Mouse (Mus musculus) 3T3-L1 (cell line): ENCODE measurements around the gene Lpin1.

Source experiments
- DNase-seq: peaks from one replicate; pipeline ENCODE4 v3.0.0-alpha.2; 2015; ENCODE audit warnings: low read depth, low spot score

Gene Lpin1

DNA sequence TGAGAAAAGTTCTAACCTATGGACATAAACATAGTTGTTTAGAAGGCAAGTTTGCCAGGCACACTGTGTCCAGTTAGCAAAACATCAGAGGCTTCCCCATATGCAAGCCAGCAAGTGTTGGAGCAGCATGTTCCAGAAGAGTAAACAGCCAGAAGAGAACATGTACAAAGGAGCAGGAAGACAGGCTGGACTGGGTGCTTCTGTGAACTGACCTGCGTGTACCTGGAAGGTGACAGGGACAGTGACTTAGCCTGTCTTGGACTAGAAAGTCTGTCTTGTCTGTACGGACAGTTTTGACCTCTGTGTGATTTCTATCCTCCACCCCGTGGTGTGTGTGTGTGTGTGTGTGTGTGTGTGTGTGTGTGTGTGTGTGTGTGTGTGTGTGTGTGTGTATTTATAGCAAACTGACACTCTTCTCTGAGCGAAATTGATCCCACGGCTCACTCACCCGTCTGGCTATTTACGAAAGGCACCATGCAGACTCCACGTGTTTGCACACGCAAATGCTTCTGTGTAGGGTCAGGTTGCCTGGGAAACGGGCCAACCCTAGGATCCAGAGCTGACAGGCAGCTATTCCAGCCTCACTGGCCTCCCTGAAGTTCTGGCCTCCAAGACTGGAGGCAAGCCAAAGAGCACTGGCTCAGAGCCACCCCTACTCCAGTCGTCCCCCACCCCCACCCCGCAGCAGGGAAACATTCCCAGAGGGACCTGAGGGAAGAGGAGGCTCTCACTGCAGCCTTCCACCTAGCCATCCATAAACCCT, 7.9 kb upstream of the Lpin1 start:
- peak; percentile 80 for DNase-seq

DNA sequence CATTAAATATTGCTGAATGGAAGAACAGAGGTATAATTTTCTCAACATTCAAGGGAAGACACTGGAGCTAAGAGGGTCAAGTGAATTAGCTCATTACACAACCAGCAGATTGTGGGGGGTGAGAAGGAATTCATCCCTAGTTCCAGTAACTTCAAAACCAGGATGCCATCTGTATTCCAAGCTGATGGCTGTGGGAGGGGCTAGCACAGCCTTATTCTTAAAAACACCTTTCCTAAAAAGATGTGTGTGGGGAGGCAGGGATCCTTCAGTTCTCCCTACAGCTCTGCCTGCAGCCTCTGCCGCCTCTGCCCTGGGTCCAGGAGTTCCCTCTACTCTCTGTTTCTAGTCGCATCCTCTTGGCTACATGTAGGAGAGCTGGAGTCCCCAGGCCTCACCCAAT, 5.0 kb upstream of the Lpin1 start:
- no peak for DNase-seq

DNA sequence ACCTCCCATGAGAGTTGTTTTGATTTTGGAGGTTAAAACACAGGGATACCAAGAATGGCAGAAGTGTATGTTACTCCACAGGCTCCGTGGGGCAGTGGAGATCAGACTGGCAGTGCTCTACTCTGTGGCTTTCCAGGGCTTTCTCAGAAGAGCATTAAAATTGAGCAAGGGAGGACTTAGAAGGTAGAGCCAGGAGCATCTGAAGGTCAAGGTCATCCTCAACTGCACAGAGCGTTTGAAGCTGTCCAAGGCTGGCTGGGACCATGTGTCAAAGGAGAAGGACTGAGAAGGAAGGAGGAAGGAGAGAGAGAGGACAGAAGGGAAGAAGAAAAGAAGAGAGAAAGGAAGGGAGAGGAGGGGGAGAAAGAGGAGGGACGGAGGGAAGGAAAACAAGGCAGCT, 3.8 kb upstream of the Lpin1 start:
- no peak for DNase-seq

DNA sequence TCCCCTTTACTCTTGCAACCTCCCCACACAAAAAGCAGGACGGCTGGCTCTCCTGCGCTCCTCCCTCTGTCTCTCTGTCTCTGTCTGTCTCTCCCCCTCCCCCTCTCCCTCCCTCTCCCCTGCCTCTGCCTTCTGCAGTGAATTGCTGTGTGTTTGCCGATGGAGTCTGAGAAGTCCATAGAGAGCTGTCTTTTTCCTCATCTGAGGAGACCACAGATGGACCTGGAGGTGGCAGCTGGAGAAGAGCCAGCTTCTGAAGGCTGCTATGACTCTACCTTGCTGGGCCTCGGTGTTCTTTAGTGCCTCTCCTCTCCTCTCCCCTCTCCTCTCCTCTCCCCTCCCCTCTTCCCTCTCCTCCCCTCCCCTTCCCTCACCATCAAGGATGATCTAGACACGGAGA, 5.1 kb downstream of the Lpin1 start:
- DNase-seq, result no peak

DNA sequence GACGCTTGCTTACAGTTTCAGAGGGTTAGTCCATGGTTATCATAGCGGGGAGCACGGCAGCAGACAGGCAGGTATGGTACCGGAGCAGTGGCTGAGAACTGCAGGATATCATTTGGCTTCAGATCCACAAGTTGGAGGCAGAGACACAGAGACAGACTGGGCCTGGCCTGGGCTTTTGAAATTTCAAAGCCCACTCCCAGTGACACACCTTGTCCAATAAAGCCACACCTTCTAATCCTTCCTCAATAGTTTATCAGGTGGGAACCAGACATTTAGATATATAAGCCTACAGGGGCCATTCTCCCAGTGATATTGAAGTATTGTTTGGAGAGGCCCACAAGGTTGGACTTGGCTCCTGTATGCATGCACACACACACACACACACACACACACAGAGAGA, 8.5 kb downstream of the Lpin1 start:
- DNase-seq, result no peak

DNA sequence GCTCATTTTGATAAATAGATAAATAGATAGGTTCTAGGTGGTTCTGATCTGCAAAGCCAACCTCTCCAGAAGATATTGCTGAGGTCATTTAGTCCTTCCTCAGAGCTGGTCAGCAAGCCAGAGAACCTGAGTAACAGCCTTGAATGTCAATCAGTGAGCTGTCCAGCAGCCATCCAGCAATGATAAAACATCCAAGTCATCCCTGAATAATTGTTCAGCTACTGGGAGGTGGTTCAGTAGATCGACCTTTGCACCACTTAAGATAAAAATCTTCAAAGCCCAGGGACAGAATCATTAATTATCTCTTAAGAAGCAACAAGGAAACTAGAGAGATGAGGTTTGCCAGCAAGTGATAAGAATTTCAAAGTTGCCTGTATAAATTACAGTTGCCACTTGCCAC, 10.4 kb downstream of the Lpin1 start:
- no peak for DNase-seq

DNA sequence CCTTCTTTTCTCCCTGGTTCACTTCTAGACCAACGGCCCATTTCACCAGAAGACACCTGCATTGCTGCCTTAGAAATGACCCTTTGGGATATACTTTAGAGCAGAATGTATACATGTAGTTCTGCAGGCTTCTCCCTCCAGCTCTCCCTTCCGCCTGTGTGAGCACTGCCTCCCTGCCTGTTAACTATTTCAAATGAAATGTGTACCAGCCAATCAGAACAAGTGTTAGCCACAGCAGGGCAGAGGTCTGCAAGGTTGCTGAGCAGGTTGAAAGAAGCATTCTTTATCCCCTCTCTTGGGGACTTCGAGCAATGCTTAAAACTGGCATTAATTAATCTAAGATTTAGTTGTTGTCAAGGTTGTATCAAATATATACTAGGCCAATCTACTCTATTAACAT, 11.4 kb downstream of the Lpin1 start:
- no peak for DNase-seq

DNA sequence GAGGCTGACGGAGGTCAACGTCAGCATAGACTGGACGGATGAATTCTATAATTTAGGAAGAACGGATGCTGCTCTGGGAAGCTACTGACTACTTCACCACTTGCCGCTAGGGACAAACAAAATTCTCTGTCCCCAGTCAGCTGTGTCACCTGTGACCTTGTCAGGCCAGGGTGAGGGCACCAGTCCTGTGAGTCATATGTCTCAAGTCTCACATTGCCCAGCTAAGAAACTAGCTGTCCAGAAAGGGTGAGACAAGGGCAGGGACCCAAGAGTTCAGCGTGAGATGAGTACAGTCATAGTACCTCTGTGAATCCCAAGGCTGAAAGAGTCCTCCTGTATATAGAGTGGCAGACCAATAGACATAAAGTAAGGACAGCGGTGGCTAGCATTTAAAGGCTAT, 17.0 kb downstream of the Lpin1 start:
- no peak for DNase-seq

DNA sequence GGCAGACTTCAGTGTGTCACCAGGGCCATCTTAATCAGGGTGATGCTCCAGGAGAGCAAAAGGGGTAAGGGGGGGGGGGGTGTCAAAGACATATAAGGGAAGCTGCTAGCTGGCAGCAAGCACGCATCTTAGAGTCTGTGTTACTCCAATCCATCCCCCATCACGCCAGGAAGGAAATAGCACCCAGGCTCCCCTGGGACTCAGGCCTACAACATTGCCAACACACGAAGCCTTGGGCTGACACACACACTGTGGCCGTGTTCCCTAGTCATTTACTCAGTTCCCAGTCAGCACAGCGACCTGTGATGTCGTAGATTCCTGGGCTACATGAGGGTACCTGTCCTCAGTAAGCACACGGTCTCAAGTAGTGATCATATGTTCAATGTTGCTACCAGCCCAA, 17.8 kb downstream of the Lpin1 start:
- DNase-seq, result no peak

DNA sequence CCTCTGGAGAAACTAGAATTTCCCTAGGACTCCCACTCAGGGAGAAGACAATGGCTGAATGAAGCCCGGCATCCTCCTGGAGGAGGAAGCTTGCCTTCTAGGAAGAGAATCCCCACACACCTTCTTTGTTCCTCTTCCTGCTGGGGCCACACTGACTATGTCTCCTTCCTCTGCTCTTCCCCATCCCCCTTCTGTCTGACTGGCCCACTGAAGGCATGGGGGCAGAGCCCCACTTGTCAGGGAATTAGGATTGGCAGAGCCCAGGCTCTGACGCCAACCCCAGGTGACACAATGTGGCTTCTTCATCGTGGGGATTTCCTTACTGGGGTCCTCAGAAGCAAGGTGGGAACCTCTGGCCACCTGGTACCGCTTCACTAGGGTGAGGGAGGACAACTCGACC, 18.3 kb downstream of the Lpin1 start:
- DNase-seq, result no peak

DNA sequence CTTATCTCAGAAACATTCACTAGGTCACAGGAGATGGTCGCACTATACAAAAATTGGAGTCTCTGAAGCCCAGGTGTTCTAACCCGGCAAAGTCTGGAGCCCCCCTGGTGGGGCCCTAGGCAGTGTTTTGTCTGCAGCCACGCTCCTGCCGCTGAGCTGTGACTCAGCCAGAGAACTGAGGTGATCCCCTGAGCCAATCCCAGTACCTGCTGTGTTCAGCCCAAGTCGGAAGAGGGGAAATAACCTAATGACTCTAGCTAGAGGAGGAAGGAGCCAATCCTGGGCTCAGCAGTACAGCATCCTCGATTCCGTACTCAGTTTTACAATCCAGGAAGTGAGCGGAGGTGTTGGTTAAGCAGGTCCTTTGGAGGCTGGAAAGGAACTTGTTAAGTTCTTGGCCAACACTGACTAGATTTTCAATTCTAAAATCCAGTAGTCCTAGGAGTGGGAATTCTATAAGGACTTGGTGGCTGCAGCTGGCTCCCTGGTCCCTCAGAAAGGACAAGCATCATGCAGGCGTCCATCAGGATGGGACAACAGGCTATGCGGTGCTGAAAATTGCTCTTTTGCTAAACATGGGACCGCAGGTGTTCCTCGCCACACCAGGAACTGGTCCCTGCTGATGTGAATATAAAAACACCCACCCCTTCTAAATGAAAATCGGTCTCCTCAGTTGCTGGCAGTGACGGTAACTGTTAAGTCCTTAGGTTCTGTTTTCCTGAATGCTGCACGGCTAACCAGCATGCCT, 19.1 kb downstream of the Lpin1 start:
- peak; percentile 92 for DNase-seq

DNA sequence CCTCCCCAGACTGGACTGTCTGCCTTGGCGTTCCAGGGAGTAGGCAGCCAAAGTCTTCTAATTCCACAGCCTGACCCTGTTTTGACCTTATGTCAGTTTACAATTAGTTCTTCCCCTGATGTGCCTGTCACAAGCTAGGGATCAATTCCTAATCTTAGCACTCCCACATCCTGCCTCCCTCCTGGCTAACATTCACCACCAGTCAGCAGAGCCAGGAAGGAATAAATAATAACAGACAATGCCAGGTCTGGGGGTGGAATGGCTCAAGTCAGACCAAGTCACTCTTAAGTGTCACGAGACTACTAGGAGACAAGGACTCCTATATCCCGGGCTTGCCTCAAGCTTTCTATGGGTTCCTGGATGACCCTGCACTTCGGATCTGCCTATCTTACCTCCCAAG, 20.8 kb downstream of the Lpin1 start:
- peak; percentile 17 for DNase-seq

DNA sequence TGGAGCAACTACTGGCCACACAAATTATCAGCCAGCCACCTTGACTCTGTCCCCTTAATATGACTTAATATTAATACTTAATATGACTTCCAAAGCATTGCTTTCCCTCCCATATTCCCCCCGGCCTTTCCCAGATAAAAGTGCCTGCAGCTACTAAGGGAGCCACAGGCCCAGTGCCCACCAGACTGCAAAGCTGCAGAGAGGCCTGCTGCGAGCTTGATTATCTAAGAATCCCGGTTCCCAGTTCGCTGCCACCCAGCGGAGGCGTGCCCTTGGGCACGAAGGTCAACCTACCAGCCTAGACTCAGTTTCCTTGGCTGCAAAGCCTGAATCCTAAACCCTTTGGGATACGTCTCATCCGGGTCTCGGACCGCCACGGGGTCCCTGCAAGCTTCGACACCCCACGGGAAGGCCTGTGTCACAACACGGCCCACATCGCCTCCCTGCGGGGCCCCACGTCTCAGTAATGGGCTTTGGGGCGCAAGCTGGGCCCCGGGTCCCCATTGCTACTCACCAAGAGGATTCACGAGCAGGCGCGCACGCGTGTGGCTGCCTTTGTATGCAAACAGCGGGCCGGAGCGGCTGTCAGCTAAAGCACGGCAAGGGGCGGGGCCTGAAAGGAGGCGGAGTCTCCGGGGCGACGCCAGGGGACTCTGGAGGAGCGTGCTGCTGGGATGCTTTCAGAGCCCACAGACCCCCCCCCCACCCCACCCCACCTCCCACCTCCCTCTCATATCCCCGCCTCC, 21.4 kb downstream of the Lpin1 start:
- DNase-seq, result peak; percentile 89

DNA sequence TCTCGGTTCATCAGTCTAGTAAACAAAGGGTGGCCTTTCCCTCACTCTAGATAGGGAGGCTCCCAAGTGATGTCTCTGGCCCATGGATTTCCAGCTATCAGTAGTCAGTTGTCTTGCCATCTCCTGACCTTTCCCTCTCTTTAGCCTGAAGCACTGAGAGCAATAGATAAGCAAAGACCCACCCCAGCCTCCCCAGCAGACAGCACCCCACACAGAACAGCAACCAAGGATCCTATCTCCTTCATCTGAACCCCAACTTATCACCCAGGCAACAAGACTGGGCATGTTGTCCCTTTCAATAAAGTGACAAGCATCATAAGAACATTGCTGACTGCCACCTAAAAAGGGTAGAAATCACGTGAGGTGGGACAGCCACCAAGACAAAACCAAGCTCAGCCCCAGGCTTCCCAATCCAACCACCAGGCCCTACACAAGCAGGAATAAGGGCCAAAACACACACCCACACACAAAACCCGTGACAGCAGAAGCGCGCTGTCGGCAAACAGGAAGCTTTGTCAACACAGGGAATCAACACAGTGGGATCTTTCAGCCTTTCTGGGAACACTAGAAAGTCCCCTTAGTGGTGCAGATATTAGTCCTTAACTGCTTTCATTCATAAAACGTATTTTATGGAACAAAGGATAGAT, 22.2 kb downstream of the Lpin1 start:
- DNase-seq, result peak; percentile 29

DNA sequence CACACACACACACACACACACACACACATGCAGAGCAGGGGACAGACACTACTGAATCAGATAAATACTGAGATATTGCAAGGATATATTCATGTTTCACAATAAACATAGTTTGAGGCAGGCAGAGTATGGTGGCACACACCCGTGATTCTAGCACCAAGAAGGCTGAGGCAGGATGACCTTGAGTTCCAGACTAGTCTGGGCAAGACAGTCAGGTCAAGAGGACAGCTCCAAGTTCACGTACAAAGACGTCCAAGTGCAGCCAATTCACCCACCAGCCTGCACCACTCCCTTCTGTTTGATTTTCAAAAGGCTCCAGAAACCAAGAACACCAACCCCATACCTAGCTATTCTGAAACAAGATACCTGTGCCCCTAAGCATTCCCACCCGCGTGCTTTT, 23.0 kb downstream of the Lpin1 start:
- DNase-seq, result no peak

DNA sequence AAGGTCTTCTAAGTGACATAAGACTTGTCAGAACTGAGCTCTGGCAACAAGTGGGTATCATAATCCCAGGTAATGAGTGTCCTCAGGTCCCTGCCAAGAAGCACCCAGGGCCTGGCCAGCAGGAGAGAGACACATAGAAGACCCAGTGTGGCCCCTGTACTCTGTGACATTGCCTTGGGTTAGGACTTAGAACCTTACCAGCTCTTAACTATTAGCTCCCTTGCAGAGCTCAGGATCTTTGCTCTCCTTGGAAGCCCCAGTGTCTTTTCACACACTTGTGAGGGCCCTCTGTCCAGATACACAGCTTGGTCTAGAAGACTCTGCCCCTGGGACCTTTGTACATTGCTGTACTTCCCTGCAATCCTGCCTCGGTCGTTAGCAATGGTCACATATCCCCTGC, 23.7 kb downstream of the Lpin1 start:
- DNase-seq, result no peak

DNA sequence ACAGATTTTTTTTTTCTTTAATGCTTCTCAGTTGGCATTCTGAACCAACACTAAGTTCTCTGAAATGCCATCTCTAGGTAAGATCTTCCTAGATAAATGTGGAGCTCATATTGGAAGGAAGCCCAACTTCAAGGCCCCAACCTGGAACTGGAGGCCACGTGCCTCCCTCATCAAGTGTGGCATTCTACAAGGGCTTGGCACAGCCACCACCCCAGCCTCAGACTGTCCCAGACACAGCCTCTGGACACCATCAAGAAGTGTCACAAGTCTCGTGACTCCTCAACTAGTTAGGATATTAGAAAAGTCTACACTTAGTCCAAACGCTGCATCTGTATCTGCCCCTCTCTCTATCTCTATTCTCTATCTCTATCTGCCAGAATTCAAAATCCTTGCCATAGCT, 25.8 kb downstream of the Lpin1 start:
- DNase-seq, result no peak

DNA sequence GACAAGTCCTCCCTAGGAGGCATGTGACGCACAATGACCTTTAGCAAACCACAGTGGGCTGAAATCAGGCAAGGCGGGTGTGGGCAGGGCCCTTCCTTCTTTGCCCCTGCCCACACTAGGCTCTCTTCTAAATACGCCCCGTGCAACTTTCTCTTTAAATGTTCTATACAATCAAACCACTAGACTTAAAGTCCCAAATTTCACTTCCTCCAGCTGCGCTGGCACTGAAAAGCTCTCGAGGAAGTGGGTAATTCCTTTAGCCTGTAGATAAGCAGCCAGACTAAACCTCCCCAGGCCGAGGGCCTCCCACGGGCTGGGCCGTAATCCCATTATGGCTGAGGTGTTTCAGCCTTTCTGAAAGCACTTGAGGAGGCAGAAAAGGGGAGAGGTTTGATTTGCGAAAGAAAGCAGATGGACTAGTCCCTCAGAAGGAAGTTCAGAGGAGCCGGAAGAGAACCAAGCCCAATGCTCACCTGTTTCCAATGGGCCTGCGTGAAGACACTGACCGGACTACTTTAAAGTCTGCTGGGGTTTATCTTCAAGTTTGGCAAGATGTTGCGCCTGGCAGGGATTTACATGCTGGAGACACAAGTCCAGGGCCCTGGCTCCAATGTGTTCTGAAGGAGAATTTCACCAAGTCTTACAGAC, 26.6 kb downstream of the Lpin1 start:
- no peak for DNase-seq

DNA sequence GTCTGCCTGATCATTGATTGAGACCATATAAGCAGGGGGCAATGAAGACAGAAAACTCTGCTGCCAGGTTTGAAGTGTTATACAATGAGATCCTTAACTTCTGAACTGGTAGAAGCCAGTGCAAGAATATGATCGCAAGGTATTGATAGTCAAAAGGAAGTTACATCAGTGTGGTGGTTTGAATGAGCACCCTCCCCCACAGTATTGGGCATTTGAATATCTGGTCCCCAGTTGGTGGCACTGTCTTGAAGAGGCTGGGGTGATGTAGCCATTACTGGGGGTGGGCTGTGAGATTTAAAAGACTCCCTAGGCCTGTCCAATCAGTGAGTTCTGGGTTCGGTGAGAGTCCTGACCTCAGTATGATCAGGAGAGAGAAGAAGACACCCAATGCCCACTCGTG, 27.5 kb downstream of the Lpin1 start:
- no peak for DNase-seq

DNA sequence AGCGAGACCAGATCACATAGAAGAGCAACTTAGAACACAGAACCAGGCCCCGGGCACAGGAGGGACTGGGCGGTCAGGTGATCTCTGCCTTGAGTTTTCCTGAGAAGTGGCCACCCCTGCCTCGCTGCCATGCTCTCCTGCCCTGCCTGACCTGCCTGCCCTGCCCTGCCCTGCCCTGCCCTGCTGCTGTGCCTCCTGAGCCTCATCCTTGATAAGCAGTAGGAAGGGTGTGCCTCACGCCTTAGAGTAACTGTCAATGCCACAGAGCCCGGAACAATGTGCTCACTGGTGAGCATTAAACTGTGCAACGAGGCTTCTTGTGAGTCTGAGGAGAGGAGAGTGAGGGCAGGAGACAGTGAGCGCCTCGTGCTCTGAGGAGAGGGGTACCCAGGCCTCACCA, 30.5 kb downstream of the Lpin1 start:
- DNase-seq, result no peak

DNA sequence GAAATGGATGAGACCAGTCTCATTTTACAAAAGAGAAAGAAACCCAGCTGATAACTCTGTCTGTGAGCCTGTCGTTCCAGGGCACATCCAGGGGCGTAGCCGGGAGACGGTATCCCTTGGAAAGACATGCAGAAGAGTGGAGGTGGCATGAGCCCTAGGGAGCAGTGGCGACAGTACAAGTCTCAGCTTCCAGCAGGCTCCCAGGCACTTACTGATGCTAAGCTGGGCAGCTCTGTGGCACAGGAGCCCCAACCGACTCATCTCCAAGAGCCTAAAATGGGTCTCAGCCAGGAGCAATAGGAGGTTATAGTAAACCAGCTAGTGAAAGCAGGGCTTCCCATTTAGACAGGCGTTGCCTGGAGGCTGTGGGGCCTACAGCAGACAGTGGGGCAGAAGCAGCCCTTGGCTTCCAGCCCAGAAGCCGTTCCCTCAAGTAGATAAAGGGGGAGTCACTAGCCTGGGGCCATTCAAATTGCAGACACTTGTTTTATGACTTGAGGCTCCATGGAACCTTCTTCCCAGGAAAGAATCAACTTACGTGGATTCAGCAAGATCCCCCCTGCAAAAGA, 33.0 kb downstream of the Lpin1 start:
- DNase-seq, result peak; percentile 62
